Mouse (Mus musculus): ENCODE results near the gene Gstm3.
"Not testable (repeated sequence)": the region's sequence is repeated elsewhere in the genome, so short reads cannot be mapped to it uniquely, and the experiment has no call there.

The Gstm3 gene

DNA sequence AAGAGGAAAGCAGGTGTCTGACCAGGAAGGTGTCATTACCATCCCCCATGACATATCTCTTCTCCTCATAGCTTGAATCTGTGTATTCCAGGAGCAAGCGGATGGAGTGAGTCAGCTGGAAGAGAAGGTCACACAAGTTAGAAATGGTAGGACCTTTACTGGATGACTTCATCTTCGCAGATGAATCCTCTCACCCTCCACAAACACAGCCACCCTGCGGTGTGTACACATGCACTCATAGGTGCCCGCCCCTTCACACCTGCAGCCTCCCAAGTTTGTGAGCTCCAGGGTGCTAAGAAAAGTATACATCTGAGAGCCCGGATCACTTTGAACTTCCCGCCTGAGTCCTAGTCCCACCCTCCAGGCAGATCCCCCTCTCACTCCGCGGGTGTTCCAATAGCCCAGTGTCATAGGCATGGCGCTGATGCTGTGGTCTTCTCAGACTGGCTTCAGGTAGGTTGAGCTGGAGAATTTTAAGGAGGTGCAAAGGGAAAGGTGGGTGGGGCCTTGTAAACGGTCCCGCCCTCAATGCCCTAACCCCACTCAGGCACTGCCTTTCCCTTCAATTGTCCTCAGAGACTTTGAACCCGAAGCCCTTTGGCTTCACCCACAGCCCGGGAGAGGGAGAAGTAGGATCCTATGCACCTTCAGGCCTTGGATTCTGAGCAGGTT lies at the start of gene Gstm3:
TSS of gene Gstm3 (minus strand) at position 560 of the 672 bp plus-strand sequence.
- no peak for DNase-seq

DNA sequence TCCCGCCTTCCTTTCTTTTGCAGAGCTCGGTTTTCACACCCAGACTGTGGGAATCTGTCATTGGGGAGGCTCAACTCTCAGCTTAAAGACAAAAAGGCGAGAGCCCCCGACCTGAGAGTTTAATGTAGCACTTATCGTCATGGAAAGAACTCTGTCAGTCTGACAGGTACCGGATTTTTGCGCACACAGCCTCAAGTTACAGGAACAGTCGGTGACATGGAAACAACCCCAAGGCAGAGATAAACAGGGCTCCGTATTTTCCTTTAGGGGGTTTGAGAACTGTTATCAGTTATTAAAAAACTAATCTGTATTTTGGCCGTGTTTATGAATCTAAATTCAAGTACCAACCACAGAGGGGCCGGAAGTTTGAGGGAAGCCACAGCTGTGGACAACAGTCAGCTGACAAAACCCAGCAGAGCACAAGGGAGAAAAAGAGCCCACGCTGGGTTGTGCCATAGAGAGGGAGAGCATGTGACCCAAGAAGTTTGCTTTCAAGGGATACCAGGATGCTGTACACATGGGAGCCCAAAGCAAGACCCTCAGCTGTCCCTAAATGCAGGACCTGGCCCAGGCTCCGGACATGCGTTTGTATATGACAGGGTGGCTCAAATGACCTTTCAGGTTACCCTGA lies 49.2 kb upstream of the Gstm3 start:
- DNase-seq: peak; percentile 31 to 34

DNA sequence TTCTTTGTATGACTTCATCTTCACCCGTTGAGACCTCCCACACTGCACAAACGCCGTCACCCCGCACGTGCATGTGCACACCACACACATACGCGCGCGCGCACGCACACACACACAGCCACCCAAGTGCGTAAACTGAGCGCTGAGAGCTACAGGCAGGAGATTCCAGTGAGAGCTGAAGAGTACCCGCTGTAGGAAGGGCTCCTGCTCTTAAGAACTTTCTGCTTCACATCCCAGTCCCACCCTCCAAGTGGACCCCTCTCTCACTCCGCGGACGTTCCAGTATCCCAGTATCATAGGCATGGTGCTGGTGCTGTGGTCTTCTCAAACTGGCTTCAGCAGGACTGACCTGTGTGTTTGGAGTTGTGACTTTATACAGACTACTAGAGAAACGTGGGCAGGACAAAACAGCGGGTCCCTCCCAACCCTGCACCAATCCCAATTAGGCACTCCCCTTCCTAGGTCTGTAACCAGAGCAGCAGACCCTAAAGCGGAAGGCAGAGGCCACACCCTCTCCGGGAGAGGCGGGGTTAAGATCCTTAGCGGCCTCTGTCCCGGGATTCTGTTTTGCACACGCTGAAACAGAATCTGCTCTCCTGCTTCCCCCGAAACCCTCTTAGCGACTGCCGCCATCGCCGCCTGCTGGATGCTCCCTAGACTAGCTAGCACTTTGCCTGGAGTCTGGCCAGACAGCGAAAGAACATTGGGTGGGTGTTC lies 48.5 kb upstream of the Gstm3 start, which contains the start of gene Gstm1:
TSS of gene Gstm1 (minus strand) at position 501 of the 717 bp plus-strand sequence.
- DNase-seq: peak; percentile 69 to 70

DNA sequence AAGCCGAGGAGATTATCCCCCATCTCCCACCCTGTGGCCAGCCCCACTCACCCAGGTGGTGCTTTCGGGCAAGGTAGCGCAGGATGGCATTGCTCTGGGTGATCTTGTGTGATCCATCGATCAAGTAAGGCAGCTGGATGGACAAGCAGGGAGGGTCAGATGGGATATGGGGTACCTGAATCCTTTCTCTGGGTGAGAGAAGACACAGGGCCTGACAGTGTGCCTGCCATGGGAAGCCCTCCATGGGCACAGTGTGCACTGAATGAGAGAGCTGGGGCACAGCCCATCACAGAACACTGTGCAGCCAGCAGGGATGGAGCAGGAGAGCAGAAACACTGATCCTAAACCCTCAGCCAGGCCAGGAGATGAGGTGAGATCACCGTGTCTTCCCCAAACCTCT lies 47.4 kb upstream of the Gstm3 start:
- not testable (repeated sequence) for DNase-seq

DNA sequence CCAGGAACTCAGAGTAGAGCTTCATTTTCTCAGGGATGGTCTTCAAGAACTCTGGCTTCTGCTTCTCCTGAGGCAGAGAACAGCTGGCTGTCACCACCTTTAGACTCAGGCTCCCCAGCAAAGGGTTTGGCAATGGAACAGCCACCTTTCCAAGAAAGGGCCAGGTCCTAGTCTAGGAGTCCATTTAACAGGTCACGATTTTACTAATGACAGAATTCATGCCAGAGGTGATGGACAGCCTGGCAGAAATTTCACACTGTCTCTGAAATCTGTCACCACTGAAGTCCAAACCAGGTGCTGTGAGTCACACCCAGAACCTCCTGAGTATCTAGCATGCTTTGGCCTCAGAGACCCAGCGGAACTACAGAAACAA lies 45.9 kb upstream of the Gstm3 start:
- DNase-seq: no peak

DNA sequence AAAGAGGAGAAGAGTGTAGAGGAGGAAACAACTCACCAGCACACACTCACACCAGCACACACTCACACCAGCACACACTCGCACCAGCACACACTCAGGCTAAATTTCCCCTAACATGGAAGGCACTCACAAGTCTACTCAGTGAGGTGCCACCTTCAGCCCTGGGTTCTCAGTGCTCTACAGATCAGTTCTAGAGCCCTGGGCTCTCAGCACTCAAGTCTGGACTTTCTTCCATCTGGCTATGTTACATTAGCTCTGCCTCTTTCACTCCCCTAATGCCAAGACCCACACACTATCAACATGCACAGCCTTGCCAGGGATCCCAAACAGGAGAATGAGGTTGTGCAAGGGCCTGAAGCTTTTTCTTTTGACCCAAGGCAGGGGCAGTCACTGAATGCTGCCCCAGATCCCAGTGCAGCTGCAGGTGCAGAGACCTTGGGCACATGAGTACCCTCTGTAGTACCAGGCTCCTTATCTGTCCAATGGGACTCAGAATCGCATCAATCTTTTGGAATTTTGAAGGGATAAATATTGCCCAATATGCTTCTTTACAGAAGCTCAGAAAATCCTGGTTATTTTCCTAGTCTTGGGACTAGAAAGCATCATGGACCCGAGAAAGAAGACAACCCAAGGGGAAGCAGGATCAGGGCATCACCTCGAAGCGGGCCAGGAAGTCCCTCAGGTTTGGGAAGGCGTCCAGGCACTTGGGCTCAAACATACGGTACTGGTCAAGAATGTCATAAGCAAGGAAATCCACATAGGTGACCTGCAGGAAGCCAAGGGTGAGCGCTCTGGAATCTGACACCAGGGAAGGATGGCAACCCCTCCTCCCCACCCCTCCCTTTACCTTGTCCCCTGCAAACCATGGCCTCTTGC lies 45.3 kb upstream of the Gstm3 start:
- no peak for DNase-seq

DNA sequence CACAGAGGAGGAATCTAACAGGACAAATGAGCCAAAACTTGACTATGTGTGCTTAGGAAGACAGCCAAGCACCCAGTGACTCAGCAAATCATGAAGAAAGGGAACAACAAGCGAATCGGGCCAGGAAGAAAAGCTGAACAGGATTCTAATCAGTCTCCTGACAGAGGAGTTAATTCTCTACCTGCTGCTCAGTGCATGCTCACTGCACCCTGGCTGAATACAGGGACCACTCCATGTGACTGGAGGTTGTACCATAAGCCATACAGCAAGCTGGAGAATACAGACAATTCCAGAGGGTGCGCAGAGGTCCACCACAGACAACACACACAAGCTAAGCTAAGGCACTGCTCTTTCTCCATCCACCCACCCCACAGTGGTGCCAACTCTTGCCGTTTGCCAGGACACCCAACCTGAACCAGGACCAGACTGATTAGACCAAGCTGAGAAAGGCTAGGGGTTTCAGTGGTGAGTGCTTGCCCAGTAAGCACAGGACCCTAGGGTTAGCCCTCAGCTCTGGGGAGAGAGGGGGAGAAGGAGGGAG lies 44.3 kb upstream of the Gstm3 start:
- DNase-seq: no peak

DNA sequence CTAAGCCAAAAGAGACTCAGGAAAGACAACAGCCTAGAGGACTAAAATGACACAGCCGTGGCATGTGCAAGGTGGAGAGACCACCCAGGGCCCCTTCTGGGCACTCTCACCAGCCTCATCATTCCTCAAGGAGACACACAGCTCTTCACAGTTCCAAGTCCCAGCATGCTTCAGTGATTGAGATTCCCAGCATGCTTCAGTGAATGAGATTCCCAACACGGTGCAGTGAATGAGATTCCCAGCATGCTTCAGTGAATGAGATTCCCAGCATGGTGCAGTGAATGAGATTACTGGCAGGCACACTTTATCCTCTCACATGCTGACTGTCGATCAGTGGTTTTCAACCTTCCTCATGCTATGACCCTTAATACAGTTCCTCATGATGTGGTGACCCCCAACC lies 42.5 kb upstream of the Gstm3 start:
- no peak for DNase-seq

DNA sequence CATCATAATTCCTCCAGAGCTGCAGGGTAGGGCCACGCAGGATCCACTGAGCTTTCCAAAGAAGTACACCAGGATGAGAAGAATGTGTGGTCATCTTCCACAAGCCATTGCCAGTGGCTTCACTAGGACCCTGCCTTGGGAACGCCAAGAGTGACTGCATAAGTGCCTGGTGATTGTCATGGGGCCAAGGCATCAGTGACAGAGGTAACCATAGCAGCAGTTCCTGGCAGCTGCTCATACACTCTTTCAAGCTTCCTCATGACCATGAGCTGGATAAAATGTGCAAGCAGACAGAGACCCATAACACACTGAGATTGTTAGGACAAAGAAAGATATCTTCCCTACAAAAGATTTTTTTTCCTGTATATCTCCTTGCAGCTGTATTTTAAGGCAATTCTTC lies 41.2 kb upstream of the Gstm3 start:
- DNase-seq: no peak

DNA sequence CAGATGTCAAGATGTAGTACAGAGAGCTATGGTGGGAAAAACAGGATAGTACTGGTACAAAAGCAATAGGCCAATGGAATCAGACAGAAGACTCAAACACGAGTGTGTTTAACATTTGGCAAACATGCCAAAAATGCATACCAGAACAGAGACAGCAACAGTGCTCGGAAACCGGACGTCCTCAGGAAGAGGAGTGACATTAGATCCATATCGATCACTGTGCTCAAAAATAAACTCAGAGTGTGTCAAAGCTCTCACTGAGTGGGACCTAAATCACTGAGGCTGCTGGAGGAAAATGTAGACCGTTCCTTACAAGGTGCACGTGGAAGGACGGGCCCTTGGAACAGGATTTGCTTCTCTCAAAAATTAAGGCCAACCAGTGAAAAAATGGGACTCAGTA lies 32.9 kb upstream of the Gstm3 start:
- no peak for DNase-seq

DNA sequence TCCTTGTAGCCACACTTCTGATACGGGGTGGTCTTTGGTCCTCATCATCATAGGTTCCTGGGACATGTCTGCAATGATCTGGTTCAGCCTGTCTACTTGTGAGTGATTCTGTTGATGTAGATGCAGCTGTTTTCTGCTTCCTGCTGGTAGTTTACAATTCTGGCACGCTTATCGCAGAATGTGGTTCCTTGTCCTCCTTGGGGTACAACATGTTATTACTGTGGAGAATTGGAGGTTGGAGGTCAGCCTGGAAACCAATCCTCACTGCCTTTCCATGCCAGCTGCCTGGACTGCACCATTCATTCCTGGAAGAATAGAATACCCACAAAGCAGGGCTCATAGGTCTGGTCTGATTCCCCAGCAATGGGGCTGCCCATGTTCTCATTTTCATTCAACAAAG lies 30.4 kb upstream of the Gstm3 start:
- DNase-seq: no peak

DNA sequence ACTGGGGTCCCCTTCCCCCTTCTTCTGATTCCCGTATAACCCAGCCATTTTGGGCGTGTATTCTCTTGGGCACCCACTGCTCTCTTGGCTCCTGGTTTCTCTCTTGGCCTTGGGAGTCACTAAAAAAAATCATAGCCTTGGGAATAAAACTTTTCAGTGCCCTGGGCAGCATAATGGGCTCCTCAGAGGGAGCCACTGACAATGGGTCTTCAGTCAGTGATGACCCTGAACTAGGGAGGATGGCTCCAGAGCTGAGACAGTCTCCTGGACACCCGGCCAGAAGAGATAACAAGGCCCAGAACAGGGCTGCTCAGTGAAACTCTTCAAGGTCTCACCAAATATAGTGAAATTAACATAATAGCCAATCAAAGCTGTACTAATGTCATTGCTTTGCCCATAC lies 29.5 kb upstream of the Gstm3 start:
- DNase-seq: no peak

DNA sequence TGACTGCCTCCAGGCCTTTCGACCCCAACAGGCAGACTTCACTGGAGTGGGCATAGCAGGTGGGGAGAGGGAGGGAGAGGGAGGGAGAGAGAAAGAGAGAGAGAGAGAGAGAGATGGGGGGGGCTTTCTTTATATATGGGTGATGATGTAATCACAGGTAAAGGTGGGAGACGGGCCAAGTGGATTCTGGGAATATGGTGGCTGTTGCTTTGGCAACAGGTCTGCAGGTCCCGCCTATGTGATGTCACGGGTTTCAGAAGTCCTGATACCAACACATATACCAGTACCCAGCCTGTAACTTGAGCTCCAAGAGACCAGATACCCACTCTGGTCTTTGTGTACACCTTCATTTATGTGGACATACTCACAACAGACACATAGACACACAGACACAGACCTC lies 27.5 kb upstream of the Gstm3 start:
- DNase-seq: no peak

DNA sequence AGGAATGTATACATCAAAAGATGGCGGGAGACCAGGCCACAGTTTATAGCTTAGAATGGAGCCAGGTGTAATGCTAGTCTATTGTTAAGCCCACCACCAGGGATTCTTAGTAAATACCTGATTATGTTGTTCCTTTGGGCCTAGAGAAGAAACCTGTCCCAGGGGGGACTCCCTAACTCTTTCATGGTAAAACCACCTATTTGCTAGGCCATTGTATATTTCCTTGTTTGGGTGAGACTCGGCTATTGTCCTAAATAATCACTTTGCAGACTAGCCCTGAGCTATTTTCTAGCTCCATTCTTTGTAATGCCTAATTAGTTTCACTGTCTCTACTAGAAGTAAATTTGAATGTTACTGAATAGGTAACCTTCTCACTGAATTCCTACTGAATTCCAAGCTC lies 26.9 kb upstream of the Gstm3 start:
- not testable (repeated sequence) for DNase-seq

DNA sequence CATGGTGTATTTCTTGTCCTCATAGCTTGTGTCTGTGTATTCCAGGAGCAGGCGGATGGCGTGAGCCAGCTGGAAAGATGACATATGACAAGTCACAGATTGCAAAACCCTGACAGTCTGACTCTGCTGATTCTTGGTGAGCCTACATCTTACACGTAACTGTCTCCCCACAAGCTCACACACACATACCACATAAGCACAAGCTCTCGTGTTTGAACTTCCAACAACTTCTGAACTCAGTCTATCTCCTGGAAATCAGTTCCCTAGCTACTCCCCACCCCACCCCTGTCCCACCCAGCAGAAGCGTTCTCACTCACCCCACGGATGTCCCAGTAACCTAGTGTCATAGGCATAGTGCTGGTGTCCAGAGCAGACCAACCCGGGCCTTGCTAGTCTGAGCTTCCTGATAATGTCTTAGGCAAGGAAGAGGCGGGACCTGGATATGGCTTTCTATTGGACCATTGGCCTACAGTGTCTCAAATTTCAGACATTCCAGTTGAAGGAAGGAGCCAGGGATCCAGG lies 17.0 kb upstream of the Gstm3 start, which contains the start of gene Gstm2:
TSS of gene Gstm2 (minus strand) at position 413 of the 522 bp plus-strand sequence.
- no peak for DNase-seq

DNA sequence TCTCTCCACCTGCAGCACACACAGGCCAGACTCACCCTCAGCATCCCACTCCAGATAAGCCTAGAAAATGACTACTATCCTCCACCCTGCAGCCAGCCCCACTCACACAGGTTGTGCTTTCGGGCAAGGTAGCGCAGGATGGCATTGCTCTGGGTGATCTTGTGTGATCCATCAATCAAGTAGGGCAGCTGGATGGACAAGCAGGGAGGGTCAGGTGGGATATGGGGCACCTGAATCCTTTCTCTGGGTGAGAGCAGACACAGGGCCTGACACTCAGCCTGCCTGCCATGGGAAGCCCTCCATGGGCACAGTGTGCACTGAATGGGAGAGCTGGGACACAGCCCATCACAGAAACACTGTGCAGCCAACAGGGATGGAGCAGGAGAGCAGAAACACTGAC lies 16.1 kb upstream of the Gstm3 start:
- not testable (repeated sequence) for DNase-seq

DNA sequence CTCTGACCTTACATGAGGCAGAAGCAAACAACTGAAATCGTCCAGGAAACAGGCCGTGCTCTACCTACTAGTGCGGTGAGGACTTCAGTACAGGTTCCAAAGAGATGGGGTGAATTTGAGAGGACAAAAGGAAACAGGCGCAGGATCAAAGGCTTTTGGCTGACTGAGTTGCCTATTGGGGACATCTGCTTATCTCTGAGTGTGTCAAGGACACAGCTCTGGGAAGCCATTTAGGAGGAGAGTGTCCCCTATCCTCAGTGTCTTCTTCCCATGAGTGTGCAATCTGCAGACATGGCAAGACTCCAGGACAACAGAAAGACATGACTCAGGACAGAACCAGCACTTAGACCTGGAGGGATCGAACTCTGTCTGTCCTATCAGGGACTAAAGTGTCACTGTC lies 15.4 kb upstream of the Gstm3 start:
- no peak for DNase-seq

DNA sequence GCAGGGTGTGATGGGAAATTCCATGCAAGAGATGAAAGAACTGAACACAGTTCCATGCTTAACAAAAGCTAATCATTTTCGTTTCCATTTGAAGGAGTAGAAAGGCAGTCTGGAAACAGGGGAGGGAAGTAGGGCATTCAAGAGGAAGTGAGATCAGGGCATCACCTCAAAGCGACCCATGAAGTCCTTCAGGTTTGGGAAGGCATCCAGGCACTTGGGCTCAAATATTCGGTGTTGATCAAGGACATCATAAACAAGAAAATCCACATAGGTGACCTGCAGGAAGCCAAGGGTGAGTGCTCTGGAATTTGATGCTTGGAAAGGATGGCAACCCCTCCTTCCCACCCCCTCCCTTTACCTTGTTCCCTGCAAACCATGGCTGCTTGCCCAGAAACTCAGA lies 14.7 kb upstream of the Gstm3 start:
- no peak for DNase-seq

DNA sequence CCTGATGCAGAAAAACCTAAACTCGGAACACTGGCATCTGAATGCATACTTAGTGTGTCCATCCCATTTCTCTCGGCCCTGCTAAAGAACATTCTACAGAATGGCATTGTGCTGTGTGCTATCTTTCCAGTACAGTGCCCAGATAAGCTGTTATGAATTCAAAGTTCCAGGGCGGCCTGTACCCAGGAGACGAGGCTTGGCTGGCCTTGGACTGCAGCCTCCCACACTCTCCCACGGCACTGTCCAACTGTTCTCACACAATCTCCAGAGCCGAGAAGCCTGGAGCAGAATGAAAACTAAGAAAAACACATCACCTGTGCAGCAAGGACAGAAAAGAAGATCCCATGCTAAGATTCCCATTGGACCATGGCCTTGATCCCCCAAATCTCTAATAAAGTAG lies 13.6 kb upstream of the Gstm3 start:
- DNase-seq: no peak

DNA sequence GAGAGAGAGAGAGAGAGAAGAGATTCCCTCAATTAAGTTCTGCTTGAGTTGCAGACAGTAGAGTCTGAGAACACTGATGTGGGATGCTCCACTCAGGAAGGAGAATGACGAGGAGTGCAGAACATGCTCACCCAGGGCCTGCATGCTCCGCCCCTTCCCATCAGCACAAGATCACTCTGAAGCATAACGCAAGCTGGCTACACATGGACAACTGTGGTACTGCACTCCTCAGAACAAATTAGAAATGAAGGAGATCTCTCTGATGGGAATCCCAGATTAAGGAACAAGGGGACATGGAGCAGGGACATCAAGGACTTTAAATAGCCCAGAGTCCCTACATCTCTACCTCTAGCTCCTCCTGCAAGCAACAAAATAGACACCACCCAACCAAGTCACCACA lies 12.2 kb upstream of the Gstm3 start:
- DNase-seq: no peak

DNA sequence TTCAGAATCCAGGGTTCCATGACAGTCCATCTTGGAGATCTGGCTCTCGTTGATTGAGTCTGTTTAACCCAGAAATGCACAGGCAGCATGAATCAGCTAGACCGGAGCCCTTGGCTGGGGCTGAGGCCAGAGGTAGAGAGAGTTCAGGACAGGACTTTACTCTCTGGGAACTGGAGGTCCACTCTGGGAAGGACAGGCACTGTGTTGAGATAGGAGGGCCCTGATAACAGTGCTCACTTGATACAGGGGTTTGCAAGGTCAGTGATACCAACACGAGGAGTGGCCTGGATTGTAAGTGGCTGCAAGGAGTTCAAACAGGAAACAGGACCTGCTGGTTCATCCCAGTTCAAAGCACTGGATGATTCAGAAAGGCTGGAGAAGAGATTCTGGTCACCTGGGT lies 8.6 kb upstream of the Gstm3 start:
- DNase-seq: no peak

DNA sequence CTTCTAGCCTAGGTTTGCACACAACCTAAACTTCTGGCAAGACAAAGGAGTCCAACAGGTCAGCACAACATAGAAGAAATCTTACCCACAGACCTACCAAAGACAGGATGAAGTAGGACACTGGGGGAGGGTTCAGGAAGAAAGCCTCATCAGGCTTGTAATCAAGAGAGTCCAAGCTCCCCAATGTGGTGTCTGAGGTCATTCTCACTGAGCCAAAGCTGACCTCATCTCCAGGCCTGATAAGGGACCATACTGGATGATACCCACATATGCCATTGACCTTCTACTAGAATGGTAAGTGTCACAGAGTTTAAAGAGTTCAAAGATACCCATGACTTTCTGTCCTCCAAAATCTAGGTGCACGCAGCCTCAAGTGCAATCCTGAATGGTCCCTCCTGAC lies 5.2 kb upstream of the Gstm3 start:
- no peak for DNase-seq

DNA sequence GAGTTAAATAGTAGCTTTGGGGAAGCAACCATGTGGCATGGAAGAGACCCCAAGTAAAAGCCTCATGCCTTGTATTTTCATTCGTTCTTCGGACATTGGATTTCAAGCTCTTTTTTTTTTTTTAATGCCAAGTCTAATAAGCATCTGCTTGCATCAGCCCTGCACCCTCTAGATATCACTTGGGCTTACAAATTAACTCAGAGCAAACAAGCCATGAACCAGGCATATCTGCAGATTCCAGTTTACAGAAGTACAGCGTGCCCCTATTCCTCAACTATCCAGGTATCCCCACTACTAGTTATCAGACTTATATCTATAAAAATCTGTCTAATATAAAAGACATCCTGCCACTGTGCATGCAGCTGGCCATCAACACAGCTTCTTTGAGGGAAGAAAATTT lies 3.0 kb upstream of the Gstm3 start:
- no peak for DNase-seq
